In genomic region chr10:80423562-80423961, GRCm38 (mm10) we compare ENCODE assay signal across 8 mouse cellular contexts. TPM values are rescaled to one million over a fixed set of nuclear protein-coding genes. Genes with fewer than 3 reads are reported as not detected.
A peak's percentile ranks its signal among the peaks of the same experiment; 100 is the strongest.
DNase-seq lines count a peak whose midpoint lies in the region; ATAC-seq and TF ChIP-seq lines count a peak whose summit lies in the region.

No protein-coding gene starts in this region.

- peaks cover 22% of the 10 kb centered on the region for H3K4me1 ChIP-seq in forebrain, embryonic 10.5 days
- H3K4me1 ChIP-seq in forebrain, postnatal 0 days (ENCODE audit: insufficient read depth): no peaks in the 10 kb centered on the region
- no peaks in the 10 kb centered on the region for H3K4me1 ChIP-seq in thymus, adult 2 months (replicated peaks; ENCODE audit: control insufficient read depth, insufficient read depth, low read length)
- peaks cover 66% of the 10 kb centered on the region for H3K4me1 ChIP-seq in liver, embryonic 13.5 days (replicated peaks)

- H3K27me3 ChIP-seq in forebrain, embryonic 10.5 days (ENCODE audit: poor library complexity, severe bottlenecking): no peaks in the 10 kb centered on the region
- no peaks in the 10 kb centered on the region for H3K27me3 ChIP-seq in forebrain, postnatal 0 days (ENCODE audit: insufficient read depth, low read length)
- no peaks in the 10 kb centered on the region for H3K27me3 ChIP-seq in thymus, adult 2 months (ENCODE audit: control insufficient read depth, insufficient read depth, low read length)
- no peaks in the 10 kb centered on the region for H3K27me3 ChIP-seq in liver, embryonic 13.5 days

- H3K36me3 ChIP-seq in forebrain, embryonic 10.5 days (replicated peaks): peaks cover 100% of the 10 kb centered on the region
- H3K36me3 ChIP-seq in forebrain, postnatal 0 days (ENCODE audit: insufficient read depth): peaks cover 64% of the 10 kb centered on the region
- H3K36me3 ChIP-seq in thymus, adult 2 months (ENCODE audit: control insufficient read depth, insufficient read depth, low read length): peaks cover 61% of the 10 kb centered on the region
- peaks cover 83% of the 10 kb centered on the region for H3K36me3 ChIP-seq in liver, embryonic 13.5 days

- no peak for DNase-seq in forebrain, embryonic 10.5 days (ENCODE audit: extremely low spot score, low spot score)
- DNase-seq in forebrain, postnatal 0 days: no peak
- DNase-seq in thymus, adult 2 months: peak; percentile 40
- DNase-seq in thymus, postnatal 10 days (ENCODE audit: low spot score in 2 of 2): no peak
- peak; percentile 90 for DNase-seq in liver, embryonic 13.5 days
- DNase-seq in thymus, postnatal 4 days: peak; percentile 63
- no peak for DNase-seq in gastrocnemius, adult 18-20 months (ENCODE audit: low spot score)
- no peak for DNase-seq in left cerebral cortex, postnatal 14 days (ENCODE audit: low spot score in 2 of 2)

- no peak for TF ChIP-seq POLR2A in thymus, adult 2 months (IDR thresholded peaks at IDR 0.05; ENCODE audit: control insufficient read depth, extremely low read depth, insufficient read depth, low read length, poor library complexity)

- peaks cover 15% of the 10 kb centered on the region; the same call in 1 of the 2 replicates for H3K9me3 ChIP-seq in forebrain, embryonic 10.5 days
- no peaks in the 10 kb centered on the region for H3K9me3 ChIP-seq in forebrain, postnatal 0 days (ENCODE audit: low read length)
- H3K9me3 ChIP-seq in liver, embryonic 13.5 days (replicated peaks): peaks cover 6% of the 10 kb centered on the region; the same call in 1 of the 2 replicates

- 0 out of 2 replicates have a peak overlapping the region, but pooled peaks have one; percentile 4 for H3K27ac ChIP-seq in forebrain, embryonic 10.5 days
- H3K27ac ChIP-seq in forebrain, postnatal 0 days (ENCODE audit: low read depth, low read length): no peak overlapping the region
- H3K27ac ChIP-seq in thymus, adult 2 months (ENCODE audit: control insufficient read depth, insufficient read depth, low read length): no peak overlapping the region
- H3K27ac ChIP-seq in liver, embryonic 13.5 days: peak overlapping the region; percentile 100

- no peak overlapping the region for H3K9ac ChIP-seq in forebrain, postnatal 0 days
- H3K9ac ChIP-seq in liver, embryonic 13.5 days: peak overlapping the region; percentile 81

- no peak overlapping the region for H3K4me3 ChIP-seq in forebrain, embryonic 10.5 days
- H3K4me3 ChIP-seq in forebrain, postnatal 0 days (ENCODE audit: low read depth, low read length): no peak overlapping the region
- H3K4me3 ChIP-seq in thymus, adult 2 months (ENCODE audit: control insufficient read depth, insufficient read depth, low read length): no peak overlapping the region
- H3K4me3 ChIP-seq in liver, embryonic 13.5 days (replicated peaks): peak overlapping the region; percentile 10

- ATAC-seq in forebrain, postnatal 0 days: no peak
- ATAC-seq in liver, embryonic 13.5 days (ENCODE audit: low read depth): peak; percentile 72

- intact Hi-C loops in left cerebral cortex, postnatal 14 days (cut with DNase I): no loop called here

- H3K4me2 ChIP-seq in forebrain, postnatal 0 days (ENCODE audit: low read depth): no peak overlapping the region
- peak overlapping the region; percentile 80 for H3K4me2 ChIP-seq in liver, embryonic 13.5 days

- 57% methylated on average over 4 of the region's 4 CpGs for WGBS in forebrain, embryonic 10.5 days
- WGBS in forebrain, postnatal 0 days: 57% methylated on average over 4 of the region's 4 CpGs
- 77% methylated on average over 4 of the region's 4 CpGs for WGBS in thymus, adult 2 months
- WGBS in liver, embryonic 13.5 days (ENCODE audit: insufficient replicate concordance): 15% methylated on average over 4 of the region's 4 CpGs

- no peak for TF ChIP-seq CTCF in forebrain, postnatal 0 days (IDR thresholded peaks at IDR 0.05; ENCODE audit: low read depth)
- TF ChIP-seq CTCF in thymus, adult 2 months (IDR thresholded peaks at IDR 0.05; ENCODE audit: borderline replicate concordance, control insufficient read depth, extremely low read depth, insufficient read depth, low read length, poor library complexity): no peak

RNA-seq across cellular contexts. Expression of gene Tcf3, which starts 9.9 kb away (rescaled TPM):
- 191 and 199 TPM in 2 replicates for polyA plus RNA-seq in forebrain, embryonic 10.5 days (2016; fragmentation: Nextera tagmentation; extraction: Ambion mirVana)
- total RNA-seq in forebrain, postnatal 0 days (2014; rRNA removed): 69.0 and 91.4 TPM in 2 replicates
- polyA plus RNA-seq in forebrain, postnatal 0 days (2015; fragmentation: Nextera tagmentation; extraction: Ambion mirVana): 34.3 and 36.1 TPM in 2 replicates
- polyA plus RNA-seq in thymus, adult 2 months (2012; rRNA removed): 341 and 425 TPM in 2 replicates
- polyA plus RNA-seq in liver, embryonic 13.5 days (2015; fragmentation: Nextera tagmentation; extraction: Ambion mirVana): 55.2 and 56.2 TPM in 2 replicates
- 10 to 100 TPM; 11.2 to 11.3 TPM for total RNA-seq in gastrocnemius, adult 18-20 months (2021)
- 10 to 100 TPM; 26.6 to 29.1 TPM for total RNA-seq in left cerebral cortex, postnatal 14 days (2021)

RNA-seq across cellular contexts. Expression of gene Uqcr11, which starts 16.9 kb away (rescaled TPM):
- 625 and 631 TPM in 2 replicates for polyA plus RNA-seq in forebrain, embryonic 10.5 days (2016; fragmentation: Nextera tagmentation; extraction: Ambion mirVana)
- 230 and 424 TPM in 2 replicates for total RNA-seq in forebrain, postnatal 0 days (2014; rRNA removed)
- polyA plus RNA-seq in forebrain, postnatal 0 days (2015; fragmentation: Nextera tagmentation; extraction: Ambion mirVana): 688 and 881 TPM in 2 replicates
- polyA plus RNA-seq in thymus, adult 2 months (2012; rRNA removed): 1,246 and 1,699 TPM in 2 replicates
- polyA plus RNA-seq in liver, embryonic 13.5 days (2015; fragmentation: Nextera tagmentation; extraction: Ambion mirVana): 474 and 603 TPM in 2 replicates
- 100 to 1,000 TPM; 831 to 847 TPM for total RNA-seq in gastrocnemius, adult 18-20 months (2021)
- total RNA-seq in left cerebral cortex, postnatal 14 days (2021): 100 to 1,000 TPM; 587 to 604 TPM

RNA-seq across cellular contexts. Expression of gene Mbd3, which starts 24.2 kb away (rescaled TPM):
- polyA plus RNA-seq in forebrain, embryonic 10.5 days (2016; fragmentation: Nextera tagmentation; extraction: Ambion mirVana): 343 and 346 TPM in 2 replicates
- 37.9 and 43.9 TPM in 2 replicates for total RNA-seq in forebrain, postnatal 0 days (2014; rRNA removed)
- polyA plus RNA-seq in forebrain, postnatal 0 days (2015; fragmentation: Nextera tagmentation; extraction: Ambion mirVana): 183 and 196 TPM in 2 replicates
- polyA plus RNA-seq in thymus, adult 2 months (2012; rRNA removed): 268 and 290 TPM in 2 replicates
- polyA plus RNA-seq in liver, embryonic 13.5 days (2015; fragmentation: Nextera tagmentation; extraction: Ambion mirVana): 81.2 and 87.4 TPM in 2 replicates
- total RNA-seq in gastrocnemius, adult 18-20 months (2021): 100 to 1,000 TPM; 108 to 127 TPM
- 100 to 1,000 TPM; 122 to 134 TPM for total RNA-seq in left cerebral cortex, postnatal 14 days (2021)

RNA-seq across cellular contexts. Expression of gene Mex3d, which starts 36.1 kb away (rescaled TPM):
- 6.8 and 7.0 TPM in 2 replicates for polyA plus RNA-seq in forebrain, embryonic 10.5 days (2016; fragmentation: Nextera tagmentation; extraction: Ambion mirVana)
- 107 and 120 TPM in 2 replicates for total RNA-seq in forebrain, postnatal 0 days (2014; rRNA removed)
- polyA plus RNA-seq in forebrain, postnatal 0 days (2015; fragmentation: Nextera tagmentation; extraction: Ambion mirVana): 18.3 and 18.4 TPM in 2 replicates
- polyA plus RNA-seq in thymus, adult 2 months (2012; rRNA removed): 34.9 and 38.2 TPM in 2 replicates
- polyA plus RNA-seq in liver, embryonic 13.5 days (2015; fragmentation: Nextera tagmentation; extraction: Ambion mirVana): 1.0 and 1.1 TPM in 2 replicates
- 1 to 10 TPM; 4.0 to 4.6 TPM for total RNA-seq in gastrocnemius, adult 18-20 months (2021)
- 10 to 100 TPM; 19.9 to 24.1 TPM for total RNA-seq in left cerebral cortex, postnatal 14 days (2021)

Comparison
In these comparisons a context has a peak if more than half of its experiments do, and no peak if none do; other contexts are left out.
1. DNase-seq: peak in thymus, adult 2 months (single experiment), liver, embryonic 13.5 days (single experiment) and thymus, postnatal 4 days (single experiment); none in forebrain, embryonic 10.5 days (single experiment), forebrain, postnatal 0 days (single experiment), thymus, postnatal 10 days (0 of 2), gastrocnemius, adult 18-20 months (single experiment) and left cerebral cortex, postnatal 14 days (0 of 2).
2. H3K27ac ChIP-seq: peak in forebrain, embryonic 10.5 days (single experiment) and liver, embryonic 13.5 days (single experiment); none in forebrain, postnatal 0 days (single experiment) and thymus, adult 2 months (single experiment).